8 mouse cellular contexts compared by ENCODE assay signal in genomic region chr7:63345671-63346392, GRCm38 (mm10).
DNase-seq lines count a peak whose midpoint lies in the region; ATAC-seq lines count a peak whose summit lies in the region.

No protein-coding gene starts in this region.

- no peaks in the 10 kb centered on the region for H3K9me3 ChIP-seq in heart, embryonic 12.5 days (replicated peaks)

- H3K36me3 ChIP-seq in heart, embryonic 12.5 days: no peaks in the 10 kb centered on the region

- H3K4me3 ChIP-seq in heart, embryonic 12.5 days: no peak overlapping the region

- peak; percentile 42 for DNase-seq in heart, postnatal 4 days
- peak; percentile 18 for DNase-seq in WW6 (ENCODE audit: low read depth, low spot score)
- peak; percentile 27 for DNase-seq in embryo, embryonic 11.5 days (ENCODE audit: low read depth, low spot score)
- peak; percentile 5 to 45 for DNase-seq in kidney, adult 8-10 months
- peak; percentile 67 for DNase-seq in left cerebral cortex, postnatal 4 days
- DNase-seq in right cerebral cortex, adult 2 months (ENCODE audit: low spot score in 2 of 2): peak; percentile 91 to 93

- no peaks in the 10 kb centered on the region for H3K27me3 ChIP-seq in heart, embryonic 12.5 days (replicated peaks)

- H3K4me1 ChIP-seq in heart, embryonic 12.5 days (replicated peaks): no peaks in the 10 kb centered on the region

- no peak overlapping the region for H3K9ac ChIP-seq in heart, embryonic 12.5 days

- H3K4me2 ChIP-seq in heart, embryonic 12.5 days: no peak overlapping the region

- 32% methylated on average over 11 of the region's 11 CpGs for WGBS in heart, embryonic 12.5 days

- no peak for ATAC-seq in heart, embryonic 12.5 days (ENCODE audit: insufficient number of reproducible peaks, low FRiP score)
- ATAC-seq in CD4-positive, CD25-positive, alpha-beta regulatory T cell, adult 4 months: no peak

- intact Hi-C loops in left cerebral cortex, postnatal 4 days (cut with DNase I): no loop called here

- H3K27ac ChIP-seq in heart, embryonic 12.5 days (ENCODE audit: poor library complexity, severe bottlenecking): no peak overlapping the region

Comparison
In these comparisons a context has a peak if more than half of its experiments do, and no peak if none do; other contexts are left out.
1. DNase-seq: peak in every context shown above with its lines; median percentile 92 in right cerebral cortex, adult 2 months; 67 in left cerebral cortex, postnatal 4 days; 42 in heart, postnatal 4 days; 27 in embryo, embryonic 11.5 days; 25 in kidney, adult 8-10 months; 18 in WW6.